Mouse (Mus musculus): ENCODE results near the gene Fmnl2. TPM values are rescaled to one million over a fixed set of nuclear protein-coding genes. Genes with fewer than 3 reads are reported as not detected.

Gene Fmnl2
- polyA plus RNA-seq, 3 experiments from 2014 or later, result 0.24 to 0.47 (median 0.36) TPM

GRCm38 (mm10) chr2:52864635-52865034 lies 7.0 kb downstream of the Fmnl2 start:
- ATAC-seq, result no peak

GRCm38 (mm10) chr2:52866151-52866550 lies 8.5 kb downstream of the Fmnl2 start:
- ATAC-seq, result no peak

- no peak for ATAC-seq
These were observed 10.1 kb downstream of the Fmnl2 start for GRCm38 (mm10) chr2:52867781-52868180.

- no peak for ATAC-seq
These were observed 10.5 kb downstream of the Fmnl2 start for GRCm38 (mm10) chr2:52868181-52868580.

GRCm38 (mm10) chr2:52872636-52873035 lies 15.0 kb downstream of the Fmnl2 start:
- ATAC-seq, result no peak

GRCm38 (mm10) chr2:52873276-52874063 lies 15.8 kb downstream of the Fmnl2 start:
- no peak for ATAC-seq

GRCm38 (mm10) chr2:52874721-52875120 lies 17.1 kb downstream of the Fmnl2 start:
- ATAC-seq, result no peak

- no peak for ATAC-seq
These were observed 18.1 kb downstream of the Fmnl2 start for GRCm38 (mm10) chr2:52875801-52876200.

- ATAC-seq, result no peak
These were observed 25.7 kb downstream of the Fmnl2 start for GRCm38 (mm10) chr2:52883401-52883800.

GRCm38 (mm10) chr2:52884082-52884481 lies 26.4 kb downstream of the Fmnl2 start:
- no peak for ATAC-seq

- ATAC-seq, result no peak
These were observed 27.4 kb downstream of the Fmnl2 start for GRCm38 (mm10) chr2:52885071-52885470.

GRCm38 (mm10) chr2:52887281-52887680 lies 29.6 kb downstream of the Fmnl2 start:
- ATAC-seq, result no peak

GRCm38 (mm10) chr2:52891115-52891514 lies 33.5 kb downstream of the Fmnl2 start:
- ATAC-seq, result no peak

- no peak for ATAC-seq
These were observed 34.1 kb downstream of the Fmnl2 start for GRCm38 (mm10) chr2:52891744-52892143.

- ATAC-seq, result no peak
These were observed 37.4 kb downstream of the Fmnl2 start for GRCm38 (mm10) chr2:52894983-52895621.

GRCm38 (mm10) chr2:52896995-52897394 lies 39.3 kb downstream of the Fmnl2 start:
- no peak for ATAC-seq

GRCm38 (mm10) chr2:52900780-52901179 lies 43.1 kb downstream of the Fmnl2 start:
- ATAC-seq, result no peak

- ATAC-seq, result no peak
These were observed 43.8 kb downstream of the Fmnl2 start for GRCm38 (mm10) chr2:52901300-52902013.

- no peak for ATAC-seq
These were observed 44.8 kb downstream of the Fmnl2 start for GRCm38 (mm10) chr2:52902456-52902855.

- no peak for ATAC-seq
These were observed 45.7 kb downstream of the Fmnl2 start for GRCm38 (mm10) chr2:52903228-52903963.

- no peak for ATAC-seq
These were observed 46.9 kb downstream of the Fmnl2 start for GRCm38 (mm10) chr2:52904526-52904925.

GRCm38 (mm10) chr2:52913311-52913710 lies 55.7 kb downstream of the Fmnl2 start:
- ATAC-seq, result no peak

- ATAC-seq, result no peak
These were observed 56.1 kb downstream of the Fmnl2 start for GRCm38 (mm10) chr2:52913746-52914145.
